8 mouse cellular contexts compared by ENCODE assay signal in genomic region chr12:82168820-82169533, GRCm38 (mm10). TPM values are rescaled to one million over a fixed set of nuclear protein-coding genes. Genes with fewer than 3 reads are reported as not detected.
DNase-seq lines count a peak whose midpoint lies in the region; ATAC-seq and TF ChIP-seq lines count a peak whose summit lies in the region.

TSS of gene Sipa1l1 (plus strand) at chr12:82169320.

- H3K9ac ChIP-seq in embryonic facial prominence, embryonic 15.5 days = peak within 1 kb of the TSS; percentile 79
- H3K9ac ChIP-seq in kidney, embryonic 14.5 days (ENCODE audit: low read depth, low read length) = peak within 1 kb of the TSS; percentile 95
- peak within 1 kb of the TSS; percentile 90 for H3K9ac ChIP-seq in limb, embryonic 15.5 days

- H3K36me3 ChIP-seq in embryonic facial prominence, embryonic 15.5 days = no peaks in the 10 kb centered on the region
- H3K36me3 ChIP-seq in kidney, embryonic 14.5 days (ENCODE audit: control insufficient read depth, insufficient read depth, low read length) = no peaks in the 10 kb centered on the region
- no peaks in the 10 kb centered on the region for H3K36me3 ChIP-seq in limb, embryonic 15.5 days

- peak within 1 kb of the TSS; percentile 81 for H3K4me2 ChIP-seq in embryonic facial prominence, embryonic 15.5 days (replicated peaks)
- H3K4me2 ChIP-seq in kidney, embryonic 14.5 days (replicated peaks; ENCODE audit: low read depth, low read length) = peak within 1 kb of the TSS; percentile 93
- H3K4me2 ChIP-seq in limb, embryonic 15.5 days = peak within 1 kb of the TSS; percentile 89

- peak; percentile 92 for ATAC-seq in embryonic facial prominence, embryonic 15.5 days (ENCODE audit: insufficient number of reproducible peaks, low FRiP score, low TSS enrichment, low read depth)
- ATAC-seq in kidney, embryonic 14.5 days (ENCODE audit: low FRiP score, low TSS enrichment) = peak; percentile 92
- ATAC-seq in limb, embryonic 15.5 days (ENCODE audit: insufficient number of reproducible peaks, low FRiP score, low TSS enrichment, low read depth) = peak; percentile 86

- H3K4me3 ChIP-seq in bone marrow, adult 2 months (replicated peaks; ENCODE audit: control insufficient read depth, low read depth, low read length) = peak within 1 kb of the TSS; percentile 80
- peak within 1 kb of the TSS; percentile 80 for H3K4me3 ChIP-seq in embryonic facial prominence, embryonic 15.5 days (replicated peaks)
- peak within 1 kb of the TSS; percentile 77 for H3K4me3 ChIP-seq in kidney, embryonic 14.5 days (ENCODE audit: low read length)
- H3K4me3 ChIP-seq in limb, embryonic 15.5 days = peak within 1 kb of the TSS; percentile 89

- H3K27ac ChIP-seq in bone marrow, adult 2 months (ENCODE audit: control insufficient read depth, insufficient read depth, low read depth, low read length, poor library complexity) = peak within 1 kb of the TSS; percentile 82
- H3K27ac ChIP-seq in embryonic facial prominence, embryonic 15.5 days (replicated peaks) = peak within 1 kb of the TSS; percentile 93
- H3K27ac ChIP-seq in kidney, embryonic 14.5 days (ENCODE audit: low read depth, low read length) = peak within 1 kb of the TSS; percentile 89
- peak within 1 kb of the TSS; percentile 95 for H3K27ac ChIP-seq in limb, embryonic 15.5 days

- peak; percentile 98 for DNase-seq in 416B (ENCODE audit: low read depth)
- peak; percentile 93 to 95 for DNase-seq in heart, adult 9 months (ENCODE audit: low spot score in 2 of 2)
- peak; percentile 90 to 91 for DNase-seq in monocyte, adult 2 months (ENCODE audit: low read depth in 1 of 2, low spot score in 2 of 2)
- peak; percentile 96 for DNase-seq in spleen, postnatal 36 days (ENCODE audit: low spot score in 2 of 2)

- 1% methylated on average over 33 of the region's 43 CpGs for WGBS in bone marrow, adult 2 months
- under 1% methylated on average over 43 of the region's 43 CpGs for WGBS in embryonic facial prominence, embryonic 15.5 days
- WGBS in kidney, embryonic 14.5 days = 2% methylated on average over 40 of the region's 43 CpGs
- WGBS in limb, embryonic 15.5 days = 1% methylated on average over 33 of the region's 43 CpGs

- H3K9me3 ChIP-seq in embryonic facial prominence, embryonic 15.5 days (replicated peaks) = no peaks in the 10 kb centered on the region
- H3K9me3 ChIP-seq in kidney, embryonic 14.5 days (ENCODE audit: control insufficient read depth, low read length) = no peaks in the 10 kb centered on the region
- no peaks in the 10 kb centered on the region for H3K9me3 ChIP-seq in limb, embryonic 15.5 days

- H3K27me3 ChIP-seq in embryonic facial prominence, embryonic 15.5 days = no peaks in the 10 kb centered on the region
- no peaks in the 10 kb centered on the region for H3K27me3 ChIP-seq in kidney, embryonic 14.5 days (ENCODE audit: control insufficient read depth, insufficient read depth, low read length)
- H3K27me3 ChIP-seq in limb, embryonic 15.5 days = no peaks in the 10 kb centered on the region

- peak; percentile 78; the same call in 1 of the 2 replicates for TF ChIP-seq POLR2A in bone marrow, adult 2 months (IDR thresholded peaks at IDR 0.05; ENCODE audit: borderline replicate concordance, control insufficient read depth, low read depth, low read length)

- TF ChIP-seq CTCF in bone marrow, adult 2 months (IDR thresholded peaks at IDR 0.05; ENCODE audit: control insufficient read depth, insufficient read depth, low read length) = peak; percentile 10; the same call in 1 of the 2 replicates

- H3K4me1 ChIP-seq in bone marrow, adult 2 months (ENCODE audit: control insufficient read depth, insufficient read depth, low read length) = no peaks in the 10 kb centered on the region
- H3K4me1 ChIP-seq in embryonic facial prominence, embryonic 15.5 days = peaks cover 17% of the 10 kb centered on the region
- H3K4me1 ChIP-seq in kidney, embryonic 14.5 days (ENCODE audit: control insufficient read depth, insufficient read depth, low read length) = peaks cover 17% of the 10 kb centered on the region
- H3K4me1 ChIP-seq in limb, embryonic 15.5 days = peaks cover 40% of the 10 kb centered on the region

RNA-seq across cellular contexts. Expression of gene Sipa1l1, which starts in this region (rescaled TPM):
- polyA plus RNA-seq in bone marrow, adult 2 months (2011; ENCODE audit: insufficient read depth, insufficient read length, low replicate concordance, missing spikeins) = 4.4 and 13.5 TPM in 2 replicates
- polyA plus RNA-seq in embryonic facial prominence, embryonic 15.5 days (2015; fragmentation: Nextera tagmentation; extraction: Ambion mirVana) = 26.7 and 29.8 TPM in 2 replicates
- 28.6 and 43.8 TPM in 2 replicates for polyA plus RNA-seq in kidney, embryonic 14.5 days (2014; fragmentation: Nextera tagmentation; extraction: Ambion mirVana)
- 31.9 and 39.0 TPM in 2 replicates for polyA plus RNA-seq in limb, embryonic 15.5 days (2015; fragmentation: Nextera tagmentation; extraction: Ambion mirVana)

Comparison
In these comparisons a context has a peak if more than half of its experiments do, and no peak if none do; other contexts are left out.
1. Peak in every context shown above with its lines: DNase-seq, ATAC-seq, H3K4me3 ChIP-seq and H3K27ac ChIP-seq.